Mouse (Mus musculus) splenic B cell, adult 2 months (primary cell): ENCODE measurements around the gene Rexo2.
"Not testable (repeated sequence)": the region's sequence is repeated elsewhere in the genome, so short reads cannot be mapped to it uniquely, and the experiment has no call there.

ENCODE experiments used
- DNase-seq: peaks from one replicate; pipeline ENCODE4 v3.0.0-alpha.2; 2011; ENCODE audit warnings: low read depth, low spot score
- H3K27me3 ChIP-seq: 2 replicates; pipeline ENCODE4 v1.6.1; 2012; ENCODE audit warnings: mild to moderate bottlenecking, low read length, moderate library complexity, mixed read lengths; ENCODE audit not compliant: control insufficient read depth, poor library complexity, insufficient read depth, severe bottlenecking
- H3K36me3 ChIP-seq: 2 replicates; pipeline ENCODE4 v1.6.1; 2012; ENCODE audit warnings: mild to moderate bottlenecking, low read length, moderate library complexity, mixed read lengths; ENCODE audit not compliant: control insufficient read depth, poor library complexity, insufficient read depth, severe bottlenecking

The Rexo2 gene

GRCm38 (mm10) chr9:48480411-48481213 lies at the start of gene Rexo2:
Gene Rexo2 (minus strand): TSS chr9:48480623.
- H3K27me3 ChIP-seq, result no peaks in the 10 kb centered on the region
- peak; percentile 96 for DNase-seq
- H3K36me3 ChIP-seq, result peaks cover 7% of the 10 kb centered on the region; the same call in 1 of the 2 replicates

GRCm38 (mm10) chr9:48526520-48526919 lies 46.1 kb upstream of the Rexo2 start:
- H3K27me3 ChIP-seq, result no peaks in the 10 kb centered on the region
- H3K36me3 ChIP-seq, result no peaks in the 10 kb centered on the region
- DNase-seq, result no peak

GRCm38 (mm10) chr9:48525566-48525965 lies 45.1 kb upstream of the Rexo2 start:
- no peaks in the 10 kb centered on the region for H3K27me3 ChIP-seq
- no peaks in the 10 kb centered on the region for H3K36me3 ChIP-seq
- peak; percentile 29 for DNase-seq

GRCm38 (mm10) chr9:48520405-48520804 lies 40.0 kb upstream of the Rexo2 start:
- H3K27me3 ChIP-seq, DNase-seq, H3K36me3 ChIP-seq: not testable (repeated sequence)

- Histone ChIP-seq H3K27me3 (no peaks in the 10 kb centered on the region), H3K36me3 (no peaks in the 10 kb centered on the region)
- no peak for DNase-seq
These were observed 37.1 kb upstream of the Rexo2 start for GRCm38 (mm10) chr9:48517372-48518130.

- DNase-seq, result no peak
- Histone ChIP-seq H3K36me3 (no peaks in the 10 kb centered on the region), H3K27me3 (no peaks in the 10 kb centered on the region)
These were observed 36.4 kb upstream of the Rexo2 start for GRCm38 (mm10) chr9:48516615-48517371.

- no peaks in the 10 kb centered on the region for H3K36me3 ChIP-seq
- peak; percentile 30 for DNase-seq
- H3K27me3 ChIP-seq, result no peaks in the 10 kb centered on the region
These were observed 34.9 kb upstream of the Rexo2 start for GRCm38 (mm10) chr9:48515332-48515731.

- no peaks in the 10 kb centered on the region for H3K27me3 ChIP-seq
- no peak for DNase-seq
- no peaks in the 10 kb centered on the region for H3K36me3 ChIP-seq
These were observed 29.7 kb upstream of the Rexo2 start for GRCm38 (mm10) chr9:48510134-48510533.

- DNase-seq, result no peak
- no peaks in the 10 kb centered on the region for H3K36me3 ChIP-seq
- no peaks in the 10 kb centered on the region for H3K27me3 ChIP-seq
These were observed 24.4 kb upstream of the Rexo2 start for GRCm38 (mm10) chr9:48504741-48505365.

- DNase-seq, result no peak
- H3K27me3 ChIP-seq, result no peaks in the 10 kb centered on the region
- H3K36me3 ChIP-seq, result no peaks in the 10 kb centered on the region
These were observed 22.6 kb upstream of the Rexo2 start for GRCm38 (mm10) chr9:48503001-48503400.

GRCm38 (mm10) chr9:48501192-48501591 lies 20.8 kb upstream of the Rexo2 start:
- no peak for DNase-seq
- no peaks in the 10 kb centered on the region for H3K27me3 ChIP-seq
- H3K36me3 ChIP-seq, result no peaks in the 10 kb centered on the region

GRCm38 (mm10) chr9:48495548-48495932 lies 15.1 kb upstream of the Rexo2 start:
- Histone ChIP-seq H3K36me3 (peaks cover 6% of the 10 kb centered on the region), H3K27me3 (no peaks in the 10 kb centered on the region)
- no peak for DNase-seq

GRCm38 (mm10) chr9:48494817-48495547 lies 14.6 kb upstream of the Rexo2 start, which contains the start of the genes Rbm7 and Gm5617:
Gene Rbm7 (minus strand): TSS chr9:48495299.
Gene Gm5617 (plus strand): TSS chr9:48495442.
- H3K27me3 ChIP-seq, result no peaks in the 10 kb centered on the region
- DNase-seq, result peak; percentile 96
- H3K36me3 ChIP-seq, result peaks cover 6% of the 10 kb centered on the region
